Mouse (Mus musculus) C2C12 (cell line): ENCODE data around the gene Erg.

Source experiments
- CTCF ChIP-seq: IDR thresholded peaks from one replicate; pipeline ENCODE4 v1.5.1; 2011; ENCODE audit not compliant: control insufficient read depth, insufficient read depth, insufficient read length
- USF1 ChIP-seq: IDR thresholded peaks from one replicate; pipeline ENCODE4 v1.6.1; 2011; ENCODE audit warnings: low read depth, mild to moderate bottlenecking, control low read depth, moderate library complexity

DNA sequence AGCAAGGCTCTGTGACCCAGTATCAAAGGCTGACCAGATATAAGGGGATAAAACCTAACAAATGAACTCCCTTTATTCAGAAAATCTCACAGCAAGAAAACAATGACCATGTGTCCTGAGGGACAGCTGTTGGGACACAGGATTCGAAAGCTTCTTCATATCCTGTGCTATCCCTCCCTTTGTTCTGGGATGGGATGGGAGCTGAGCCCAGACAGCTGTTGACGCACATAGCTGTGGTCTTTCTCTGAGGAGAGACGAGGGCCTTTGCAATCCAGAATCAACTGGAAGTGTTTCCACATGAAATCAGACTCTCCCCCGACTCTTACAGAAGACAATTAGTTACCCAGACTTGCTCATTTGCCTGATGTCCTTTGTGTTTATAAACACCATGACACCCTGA is 29.6 kb downstream of the Erg start:
- no peak for TF ChIP-seq CTCF
- TF ChIP-seq USF1 = no peak
